Mouse (Mus musculus) kidney, postnatal 0 days (tissue): ENCODE results near the gene Thoc7. TPM values are rescaled to one million over a fixed set of nuclear protein-coding genes. Genes with fewer than 3 reads are reported as not detected.

Source experiments
- ATAC-seq: fragments of 200-750 bp; cut with Nextera tagmentation; replicated peaks from 2 replicates; pipeline ENCODE4 v1.8.0; 2017; ENCODE audit warnings: low read depth, moderate number of reproducible peaks, moderate TSS enrichment, moderate library complexity; ENCODE audit not compliant: low FRiP score
- DNase-seq: peaks from one replicate; pipeline ENCODE4 v3.0.0-alpha.2; 2016; ENCODE audit warnings: low spot score
- H3K27ac ChIP-seq: fragments of 300-500 bp; sonication (generic); 2 replicates; pipeline ENCODE4 v1.5.1; 2014; ENCODE audit warnings: mild to moderate bottlenecking
- H3K27me3 ChIP-seq: fragments of 300-500 bp; sonication (generic); 2 replicates; pipeline ENCODE4 v1.6.1; 2014; ENCODE audit warnings: low read length, mixed read lengths; ENCODE audit not compliant: insufficient read depth
- H3K36me3 ChIP-seq: fragments of 300-500 bp; sonication (generic); 2 replicates; pipeline ENCODE4 v1.6.1; 2014; ENCODE audit warnings: low read length, mixed read lengths; ENCODE audit not compliant: insufficient read depth
- H3K4me1 ChIP-seq: fragments of 300-500 bp; sonication (generic); replicated peaks from 2 replicates; pipeline ENCODE4 v1.6.1; 2014; ENCODE audit warnings: antibody characterized with exemption, low read length, mixed read lengths; ENCODE audit not compliant: insufficient read depth
- H3K4me2 ChIP-seq: fragments of 300-500 bp; sonication (generic); 2 replicates; pipeline ENCODE4 v1.6.1; 2014; ENCODE audit warnings: mild to moderate bottlenecking, low read length, moderate library complexity, mixed read lengths
- H3K4me3 ChIP-seq: fragments of 300-500 bp; sonication (generic); replicated peaks from 2 replicates; pipeline ENCODE4 v1.5.1; 2014; ENCODE audit warnings: low read depth, low read length
- H3K9ac ChIP-seq: fragments of 300-500 bp; sonication (generic); 2 replicates; pipeline ENCODE4 v1.6.1; 2014; ENCODE audit warnings: low read depth, low read length
- H3K9me3 ChIP-seq: fragments of 300-500 bp; sonication (generic); replicated peaks from 2 replicates; pipeline ENCODE4 v1.6.1; 2016; ENCODE audit warnings: low read length, inconsistent platforms, mixed read lengths
- CTCF ChIP-seq: IDR thresholded peaks from 2 replicates; pipeline ENCODE4 v1.5.1; 2016; ENCODE audit warnings: antibody characterized with exemption, low read depth, mild to moderate bottlenecking, moderate library complexity
- WGBS: fragments of 180-500 bp; shearing (Covaris S2); extraction: QIAGEN DNeasy Blood & Tissue Kit; methylation state at CpG from one replicate; pipeline ENCODE4 v1.1.7; 2014; 5-methylcytosine and 5-hydroxymethylcytosine counted together
- polyA plus RNA-seq: library from polyadenylated mRNA; unstranded; fragments of >200 nt; fragmentation: Nextera tagmentation; extraction: Ambion mirVana; gene quantifications from 2 replicates; pipeline ENCODE4 v1.2.1, GENCODE M21; 2015

The Thoc7 gene
- polyA plus RNA-seq, 1 experiment from 2014 or later, result 212 TPM

- Histone ChIP-seq H3K4me1 (no peaks in the 10 kb centered on the region), H3K9me3 (no peaks in the 10 kb centered on the region), H3K27ac (no peak overlapping the region), H3K9ac (no peak overlapping the region), H3K27me3 (no peaks in the 10 kb centered on the region), H3K36me3 (no peaks in the 10 kb centered on the region), H3K4me2 (no peak overlapping the region), H3K4me3 (no peak overlapping the region)
- ATAC-seq (no peak), DNase-seq (no peak)
- WGBS, result 78% methylated on average over 4 of the region's 4 CpGs
- no peak for TF ChIP-seq CTCF
Measured at GRCm38 (mm10) chr14:13915207-13915606, 46.4 kb downstream of the Thoc7 start.

- Histone ChIP-seq H3K4me3 (no peak within 1 kb of the TSS), H3K4me2 (no peak within 1 kb of the TSS), H3K4me1 (no peaks in the 10 kb centered on the region), H3K9me3 (no peaks in the 10 kb centered on the region), H3K36me3 (no peaks in the 10 kb centered on the region), H3K27me3 (no peaks in the 10 kb centered on the region), H3K9ac (no peak within 1 kb of the TSS), H3K27ac (no peak within 1 kb of the TSS)
- ATAC-seq (no peak), DNase-seq (no peak)
- TF ChIP-seq CTCF, result no peak
- WGBS, result 33% methylated on average over 1 of the region's 1 CpGs
Measured at GRCm38 (mm10) chr14:13914387-13915082, 47.1 kb downstream of the Thoc7 start, which contains the start of gene Gm281. Gm281 (minus strand) TSS chr14:13914478.

- Histone ChIP-seq H3K4me3 (no peak overlapping the region), H3K27me3 (no peaks in the 10 kb centered on the region), H3K4me2 (no peak overlapping the region), H3K9ac (no peak overlapping the region), H3K4me1 (no peaks in the 10 kb centered on the region), H3K9me3 (no peaks in the 10 kb centered on the region), H3K36me3 (no peaks in the 10 kb centered on the region), H3K27ac (no peak overlapping the region)
- no peak for DNase-seq
- WGBS, result 86% methylated on average over 2 of the region's 2 CpGs
- no peak for ATAC-seq
- no peak for TF ChIP-seq CTCF
Measured at GRCm38 (mm10) chr14:13910148-13910547, 51.5 kb downstream of the Thoc7 start.

- no peak for TF ChIP-seq CTCF
- ATAC-seq (no peak), DNase-seq (no peak)
- Histone ChIP-seq H3K27me3 (no peaks in the 10 kb centered on the region), H3K9ac (no peak overlapping the region), H3K9me3 (no peaks in the 10 kb centered on the region), H3K27ac (no peak overlapping the region), H3K4me1 (no peaks in the 10 kb centered on the region), H3K36me3 (no peaks in the 10 kb centered on the region), H3K4me3 (no peak overlapping the region), H3K4me2 (no peak overlapping the region)
- 88% methylated on average over 7 of the region's 7 CpGs for WGBS
Measured at GRCm38 (mm10) chr14:13907145-13907544, 54.5 kb downstream of the Thoc7 start.

- DNase-seq, result no peak
- WGBS, result 80% methylated on average over 1 of the region's 1 CpGs
- Histone ChIP-seq H3K27me3 (no peaks in the 10 kb centered on the region), H3K36me3 (no peaks in the 10 kb centered on the region), H3K4me3 (no peak overlapping the region), H3K9ac (no peak overlapping the region), H3K4me2 (no peak overlapping the region), H3K27ac (no peak overlapping the region), H3K9me3 (no peaks in the 10 kb centered on the region), H3K4me1 (no peaks in the 10 kb centered on the region)
- ATAC-seq, result no peak
- no peak for TF ChIP-seq CTCF
Measured at GRCm38 (mm10) chr14:13906461-13906860, 55.2 kb downstream of the Thoc7 start.

- DNase-seq (peak; percentile 81), ATAC-seq (peak; percentile 43; the same call in 1 of the 2 replicates)
- no peaks in the 10 kb centered on the region for H3K4me1 ChIP-seq
- peak; percentile 79 for TF ChIP-seq CTCF
- peak overlapping the region; percentile 42 for H3K4me3 ChIP-seq
- no peaks in the 10 kb centered on the region for H3K36me3 ChIP-seq
- WGBS, result under 1% methylated on average over 22 of the region's 22 CpGs
- no peak overlapping the region for H3K27ac ChIP-seq
- H3K9me3 ChIP-seq, result no peaks in the 10 kb centered on the region
- H3K9ac ChIP-seq, result peak overlapping the region; percentile 46; the same call in 1 of the 2 replicates
- peak overlapping the region; percentile 85 for H3K4me2 ChIP-seq
- H3K27me3 ChIP-seq, result no peaks in the 10 kb centered on the region
Measured at GRCm38 (mm10) chr14:13901611-13902067, 60.0 kb downstream of the Thoc7 start.

Other genes with a start within 250 kb of the Thoc7 start
- gene Gm281, start 47.4 kb downstream of the Thoc7 start, polyA plus RNA-seq, result not detected in 2 replicates
- 4.0 and 4.6 TPM in 2 replicates for gene Atxn7, start 412 bp downstream of the Thoc7 start, polyA plus RNA-seq
- 216 and 226 TPM in 2 replicates for gene Psmd6, start 159.1 kb upstream of the Thoc7 start, polyA plus RNA-seq
- not detected in 2 replicates for gene Olfr720, start 225.0 kb upstream of the Thoc7 start, polyA plus RNA-seq